Mouse (Mus musculus) layer of hippocampus, adult 2 months (tissue): ENCODE measurements around the gene Camta1. TPM values are rescaled to one million over a fixed set of nuclear protein-coding genes. Genes with fewer than 3 reads are reported as not detected.

Source experiments
- DNase-seq, 2 experiments: peaks; one replicate each; pipeline ENCODE4 v3.0.0; 2022; ENCODE audit warnings: low spot score in 2 of 2
- H3K27ac ChIP-seq: fragments of 200-600 bp; 2 replicates; pipeline ENCODE4 v1.8.1; 2022
- H3K4me3 ChIP-seq: fragments of 200-600 bp; 2 replicates; pipeline ENCODE4 v1.8.1; 2022; ENCODE audit warnings: mild to moderate bottlenecking
- CTCF ChIP-seq: fragments of 200-600 bp; conservative IDR thresholded peaks from 2 replicates; pipeline ENCODE4 v1.8.1; 2022; ENCODE audit warnings: antibody characterized with exemption, mild to moderate bottlenecking, moderate library complexity
- total RNA-seq, 2 experiments: library from RNA; stranded (reverse); gene quantifications; 2 replicates each; pipeline ENCODE4 v1.2.3; 2021

Camta1 gene
- total RNA-seq, 2 experiments from 2014 or later, result 275 to 294 TPM

DNA sequence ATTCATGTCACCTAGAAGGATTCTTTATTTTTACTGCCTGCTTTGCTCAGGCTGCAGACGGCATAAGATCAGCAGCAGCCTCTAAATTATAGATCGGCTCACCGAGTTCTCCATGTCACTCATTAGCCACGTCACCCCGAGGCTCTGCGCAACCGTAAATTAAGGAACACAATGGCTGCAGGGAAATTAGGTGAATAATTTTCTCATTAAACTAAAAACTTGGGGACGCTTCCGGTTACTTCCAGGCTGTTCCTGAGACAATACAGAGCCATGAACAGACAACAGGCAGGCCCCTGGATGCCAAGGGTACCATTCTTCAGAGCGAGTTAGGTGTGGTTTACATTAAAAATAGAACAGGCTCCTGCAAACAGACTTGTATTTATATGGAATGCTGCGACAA lies 472.3 kb downstream of the Camta1 start:
- no peak overlapping the region for H3K27ac ChIP-seq
- no peak for DNase-seq
- TF ChIP-seq CTCF, result no peak
- no peak overlapping the region for H3K4me3 ChIP-seq

DNA sequence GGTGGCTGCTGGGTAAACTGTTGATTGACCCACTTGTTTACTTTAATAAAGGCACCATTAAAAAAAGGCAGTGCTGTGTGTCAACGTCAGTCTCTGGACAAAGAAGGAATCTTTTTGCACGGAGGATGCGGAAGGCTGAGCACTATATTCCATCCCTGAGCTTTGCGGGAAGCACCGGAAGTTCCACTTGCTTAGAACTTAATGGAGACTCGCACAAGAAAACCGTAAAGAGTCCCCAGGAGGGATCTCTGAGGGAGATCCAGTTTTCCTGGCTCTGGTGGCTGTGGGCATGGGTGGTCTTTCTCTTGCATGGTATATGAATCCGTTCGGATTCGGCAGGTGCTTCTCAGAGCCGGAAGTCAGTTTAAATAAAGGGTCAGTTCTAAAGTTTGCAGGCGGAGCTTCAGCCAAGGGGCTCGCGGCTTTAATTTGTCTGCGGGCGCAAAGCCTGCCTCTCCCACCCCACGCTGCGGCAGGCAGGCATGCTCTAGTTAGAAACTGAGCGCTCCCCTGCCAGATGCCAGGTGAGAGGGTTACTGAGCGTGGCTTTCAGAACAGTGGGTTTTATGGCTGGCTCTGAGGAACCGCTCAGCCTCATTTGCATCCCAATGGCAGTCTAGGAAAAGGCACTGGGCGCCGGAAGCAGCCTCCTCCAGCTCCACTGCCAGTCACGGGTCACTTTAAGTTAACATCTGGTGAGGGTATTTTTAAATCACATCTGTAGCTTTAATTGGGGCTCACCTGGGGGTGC lies 474.8 kb downstream of the Camta1 start:
- Histone ChIP-seq H3K27ac (no peak overlapping the region), H3K4me3 (peak overlapping the region; percentile 36)
- no peak for TF ChIP-seq CTCF
- no peak for DNase-seq

DNA sequence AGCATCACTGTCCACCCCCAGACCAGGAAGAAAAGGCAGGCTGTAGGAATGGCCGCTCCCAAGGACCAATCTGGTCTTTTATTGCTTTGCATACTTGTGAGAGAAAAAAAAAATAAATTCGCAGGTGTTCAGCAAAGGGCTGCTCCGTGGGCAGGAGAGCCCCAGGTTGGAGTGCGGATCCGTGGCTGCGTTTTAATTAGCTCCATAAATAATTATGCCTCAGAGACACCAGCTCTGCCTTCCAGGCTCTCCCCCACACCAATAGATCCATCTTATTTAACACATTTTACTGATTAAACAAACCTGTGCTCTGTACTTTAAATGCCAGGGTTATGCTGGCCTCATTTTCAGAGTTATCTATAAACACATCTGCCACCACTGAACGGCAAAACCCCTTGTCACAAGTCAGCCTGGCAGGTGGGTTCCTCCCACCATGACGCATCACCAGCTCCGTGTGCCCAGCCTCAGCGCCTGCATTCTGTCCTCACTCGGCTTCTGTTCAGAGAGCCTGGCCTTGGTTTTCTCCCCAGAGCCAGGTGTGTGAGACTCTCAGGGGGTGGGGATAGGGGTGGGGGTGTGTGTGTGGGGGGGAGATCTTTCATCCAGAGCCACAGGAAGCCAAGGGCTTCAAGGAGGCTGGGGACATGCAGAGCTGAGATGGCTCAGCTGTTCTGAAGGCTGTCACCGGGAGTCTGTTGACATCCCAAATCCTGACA lies 475.5 kb downstream of the Camta1 start:
- Histone ChIP-seq H3K27ac (no peak overlapping the region), H3K4me3 (peak overlapping the region; percentile 36)
- peak in 1 of 2 experiments; percentile 26 for DNase-seq
- TF ChIP-seq CTCF, result no peak

DNA sequence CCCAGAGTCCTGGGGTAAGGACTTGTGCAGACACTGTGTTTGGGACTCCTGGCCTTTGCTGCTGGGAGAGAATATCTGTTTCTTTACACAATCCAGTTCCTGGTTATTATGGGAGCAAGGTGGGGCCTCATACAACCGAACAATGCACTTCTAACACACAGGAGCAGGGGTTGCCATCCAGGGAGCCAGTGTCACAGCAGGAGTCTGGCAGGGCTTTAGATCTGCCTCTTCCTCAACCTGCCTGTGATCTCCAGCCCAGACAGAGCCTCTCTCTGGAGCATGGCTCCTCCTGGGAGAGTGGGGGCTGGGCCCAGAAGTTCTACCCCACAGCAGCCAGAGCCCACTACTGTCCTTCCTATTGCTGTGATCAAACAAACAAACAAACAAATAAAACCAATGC lies 483.9 kb downstream of the Camta1 start:
- H3K27ac ChIP-seq, result no peak overlapping the region
- no peak for TF ChIP-seq CTCF
- no peak for DNase-seq
- H3K4me3 ChIP-seq, result no peak overlapping the region

DNA sequence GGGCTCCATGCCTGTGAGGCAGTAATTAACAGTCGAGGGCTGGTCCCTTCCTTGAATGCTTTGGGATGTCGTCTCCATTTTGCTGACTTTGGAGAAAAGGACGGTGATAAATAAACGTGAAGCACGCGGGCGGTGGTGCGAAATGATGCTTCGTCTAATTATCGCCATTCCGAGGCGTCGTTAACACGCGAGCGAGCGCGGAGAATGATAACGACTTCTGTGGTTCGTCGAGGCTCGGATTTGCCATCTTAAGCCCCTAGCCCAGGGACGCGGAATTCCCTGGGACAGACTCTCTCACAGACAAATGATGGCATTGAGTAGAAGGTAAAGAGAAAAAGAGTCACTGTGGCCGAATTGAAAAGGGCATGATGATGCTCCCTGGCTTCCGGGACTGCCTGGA lies 485.4 kb downstream of the Camta1 start:
- no peak for DNase-seq
- TF ChIP-seq CTCF, result no peak
- Histone ChIP-seq H3K27ac (no peak overlapping the region), H3K4me3 (no peak overlapping the region)

DNA sequence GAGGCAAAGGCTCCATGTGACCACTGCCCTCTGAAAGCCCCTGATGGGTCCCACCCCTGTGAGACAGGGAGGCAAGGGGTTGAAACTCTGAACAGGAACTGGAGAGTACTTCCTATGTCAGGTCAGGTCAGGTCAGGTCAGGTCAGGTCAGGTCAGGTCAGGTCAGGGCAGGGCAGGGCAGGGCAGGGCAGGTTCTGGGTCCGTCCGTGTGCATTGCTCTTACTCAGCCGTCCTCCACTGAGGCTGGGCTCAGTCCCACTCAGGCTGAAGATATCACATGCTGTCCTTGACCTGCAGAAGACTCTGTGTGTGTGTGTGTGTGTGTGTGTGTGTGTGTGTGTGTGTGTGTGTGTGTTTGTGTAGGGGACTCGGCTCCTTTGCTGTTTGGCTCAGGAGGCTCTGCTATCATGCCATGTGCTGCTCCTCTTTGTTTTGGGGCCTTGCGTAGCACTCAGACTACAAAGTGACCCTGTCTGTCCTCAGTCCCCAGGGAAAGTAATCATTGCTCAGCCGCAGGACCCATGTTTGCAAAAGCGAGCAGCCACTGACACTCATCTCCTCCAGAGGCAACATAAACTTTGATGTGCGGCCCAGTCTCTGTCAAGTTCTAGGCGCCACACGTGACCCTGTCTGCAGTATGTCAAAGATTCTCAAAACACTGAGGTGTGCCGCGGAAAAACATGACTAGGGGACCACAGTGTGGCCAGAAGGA lies 488.7 kb downstream of the Camta1 start:
- no peak overlapping the region for H3K4me3 ChIP-seq
- H3K27ac ChIP-seq, result no peak overlapping the region
- no peak for DNase-seq
- TF ChIP-seq CTCF, result no peak

DNA sequence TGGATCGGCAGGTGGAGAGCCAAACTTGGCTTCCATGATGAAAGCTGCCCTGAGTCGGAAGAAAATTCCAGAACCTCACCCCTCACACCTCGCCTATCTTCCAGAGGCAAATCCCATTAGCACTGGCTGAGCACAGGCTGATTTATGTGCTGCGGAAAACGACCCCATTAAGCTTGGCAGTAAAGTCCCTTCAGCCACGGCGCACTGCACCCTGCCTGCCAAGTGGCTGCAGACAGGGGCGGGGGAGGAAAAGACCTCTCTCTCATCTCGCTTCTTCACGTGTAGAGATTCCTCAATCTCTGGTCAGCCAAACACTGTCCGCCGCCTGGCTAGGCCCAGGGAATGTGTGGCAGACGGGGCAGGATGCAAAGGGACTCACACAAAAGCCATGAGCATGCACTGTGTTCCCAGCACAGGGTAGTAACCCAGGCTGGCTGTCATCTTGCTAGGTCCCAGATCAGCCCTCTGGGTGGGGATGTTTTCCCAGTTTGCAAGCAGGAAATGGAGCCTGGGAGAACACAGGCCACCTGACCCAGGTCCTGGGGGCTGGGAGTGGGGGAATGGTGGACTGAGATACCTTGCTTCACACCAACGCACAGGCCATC lies 494.6 kb downstream of the Camta1 start:
- TF ChIP-seq CTCF, result no peak
- Histone ChIP-seq H3K27ac (no peak overlapping the region), H3K4me3 (no peak overlapping the region)
- DNase-seq, result no peak

DNA sequence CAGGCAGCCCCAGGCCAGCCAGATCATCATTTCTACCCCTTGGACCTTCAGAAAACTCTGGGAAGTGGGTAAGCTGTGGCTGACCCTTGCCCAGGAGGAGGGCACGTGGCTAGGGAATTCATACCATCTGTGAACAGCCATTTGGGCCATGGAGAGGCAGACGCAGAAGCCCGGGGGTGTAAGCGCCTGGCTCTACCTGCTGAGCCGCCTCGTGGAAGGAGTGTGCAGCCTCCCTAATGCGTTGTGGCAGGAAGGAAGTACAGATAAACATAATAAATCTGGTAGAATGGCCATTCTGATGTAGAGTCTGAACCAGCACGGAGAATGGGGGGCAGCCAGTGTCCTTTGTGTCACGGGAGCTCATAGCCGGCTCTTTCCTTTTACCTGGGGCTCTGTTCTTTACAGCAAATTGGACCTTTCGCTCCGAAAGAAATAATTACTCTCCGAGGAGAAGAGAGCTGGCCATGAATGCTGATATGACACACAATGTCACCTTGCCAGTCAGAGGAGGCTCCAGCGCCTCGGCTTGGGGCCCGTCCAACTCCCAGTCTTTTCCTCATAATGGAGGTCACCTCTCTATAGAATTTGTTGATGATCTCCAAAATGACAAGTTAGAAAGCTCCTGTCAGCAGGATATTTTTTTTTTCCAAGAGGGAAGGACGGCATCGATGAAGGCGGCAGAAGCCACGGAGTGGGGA lies 500.6 kb downstream of the Camta1 start:
- no peak for DNase-seq
- no peak overlapping the region for H3K27ac ChIP-seq
- no peak overlapping the region for H3K4me3 ChIP-seq
- no peak for TF ChIP-seq CTCF

DNA sequence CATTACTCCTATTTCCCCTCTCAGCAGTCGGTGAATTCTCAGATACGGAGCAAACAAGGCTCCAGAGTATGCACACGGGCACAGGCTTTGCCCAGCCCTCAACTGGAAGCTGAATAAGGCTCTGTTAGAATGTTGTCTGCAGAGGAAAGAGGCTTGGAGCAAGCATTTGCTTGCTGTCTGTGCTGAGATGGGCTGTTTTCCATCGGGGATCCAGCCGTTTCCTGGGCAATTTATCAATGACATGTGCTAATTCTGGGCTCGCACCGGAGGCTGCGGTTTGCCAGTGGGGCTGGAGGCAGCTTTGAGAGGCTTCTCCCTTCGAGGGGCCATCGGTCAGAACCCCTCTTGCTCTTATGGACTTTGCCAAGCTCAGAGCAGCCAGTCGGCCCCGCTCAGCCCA lies 506.2 kb downstream of the Camta1 start:
- DNase-seq, result peak; percentile 23 to 31

DNA sequence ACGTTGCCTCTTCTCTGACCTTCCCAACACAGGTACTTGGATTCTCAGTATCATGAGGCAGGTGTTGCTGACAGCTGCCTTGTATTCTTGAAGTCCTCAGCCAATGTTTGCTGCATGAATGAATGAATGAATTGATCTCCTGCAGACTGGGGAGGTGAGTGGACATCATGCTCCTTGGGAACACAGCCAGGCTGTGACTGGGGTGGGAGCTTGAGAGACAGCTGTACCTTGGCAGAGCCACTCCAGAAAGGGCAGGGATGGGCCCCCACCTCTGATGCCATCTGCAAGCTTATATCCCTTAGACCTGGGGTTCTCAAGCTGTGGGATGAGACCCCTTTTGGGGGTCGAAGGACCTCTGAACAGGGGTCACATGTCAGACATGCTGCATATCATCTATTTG lies 508.9 kb downstream of the Camta1 start:
- DNase-seq, result no peak
- no peak for TF ChIP-seq CTCF
- no peak overlapping the region for H3K27ac ChIP-seq
- H3K4me3 ChIP-seq, result no peak overlapping the region

More for the DNA sequence above, 506.2 kb downstream of the Camta1 start:
- TF ChIP-seq CTCF, result no peak
- no peak overlapping the region for H3K27ac ChIP-seq
- H3K4me3 ChIP-seq, result no peak overlapping the region

DNA sequence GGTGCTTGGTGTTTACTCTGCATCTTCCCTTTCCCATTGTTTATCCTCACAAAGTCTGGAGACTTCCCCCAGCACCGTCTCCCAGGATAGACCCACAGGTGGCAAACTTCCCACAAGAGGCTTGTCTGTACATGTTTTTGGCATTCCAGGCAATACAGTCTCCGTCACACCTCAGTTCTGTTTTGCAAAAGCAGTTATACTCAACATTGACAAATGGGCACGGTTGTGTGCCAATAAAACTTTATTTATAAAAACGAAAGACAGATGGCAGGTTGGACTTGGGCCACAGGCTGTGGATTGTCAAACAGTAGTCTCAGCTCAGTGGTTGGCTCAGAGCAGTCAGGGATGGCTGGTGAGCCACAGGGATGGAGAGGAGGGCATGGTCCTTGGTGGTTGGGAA lies 509.4 kb downstream of the Camta1 start:
- no peak overlapping the region for H3K4me3 ChIP-seq
- H3K27ac ChIP-seq, result no peak overlapping the region
- TF ChIP-seq CTCF, result no peak
- DNase-seq, result peak; percentile 29 to 50

DNA sequence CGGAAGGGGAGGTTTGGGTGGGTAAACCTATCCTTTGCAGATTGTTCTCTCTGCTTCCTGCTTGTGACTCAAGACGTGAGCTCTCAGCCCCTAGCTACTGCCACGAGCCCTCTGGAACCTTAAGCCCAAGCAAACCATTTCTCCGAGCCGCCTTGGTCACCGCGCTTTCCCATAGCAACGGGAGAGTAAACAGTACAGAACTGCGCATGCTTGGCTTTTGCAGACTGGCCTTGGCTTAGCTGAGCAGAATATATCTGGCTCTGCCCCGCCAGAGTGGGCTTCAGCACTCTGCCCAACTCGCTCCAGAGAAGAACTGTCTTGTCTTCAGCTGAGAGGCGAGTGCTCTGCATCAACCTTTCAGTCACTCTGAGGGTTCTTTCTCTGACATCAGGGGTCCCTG lies 509.9 kb downstream of the Camta1 start:
- Histone ChIP-seq H3K27ac (no peak overlapping the region), H3K4me3 (no peak overlapping the region; the same call in 1 of the 2 replicates)
- no peak for TF ChIP-seq CTCF
- DNase-seq, result no peak
